Mouse (Mus musculus): ENCODE measurements around the gene Prox2.

- TF ChIP-seq CTCF (IDR thresholded peaks at IDR 0.05; ENCODE audit: extremely low read depth, insufficient read depth, low read length) = no peak
- TF ChIP-seq POLR2A (IDR thresholded peaks at IDR 0.05; ENCODE audit: extremely low read depth, insufficient read depth, low read length) = no peak
Observed at GRCm38 (mm10) chr12:85123645-85124044, 13.1 kb upstream of the Prox2 start.

Measured in cortical plate, adult 2 months (tissue).